Mouse (Mus musculus) lung, postnatal 0 days (tissue): ENCODE measurements around the gene Parp6. TPM values are rescaled to one million over a fixed set of nuclear protein-coding genes. Genes with fewer than 3 reads are reported as not detected.

ENCODE experiments used
- ATAC-seq: fragments of 200-750 bp; cut with Nextera tagmentation; 2 replicates; pipeline ENCODE4 v1.8.0; 2017; ENCODE audit warnings: moderate library complexity
- DNase-seq: peaks from one replicate; pipeline ENCODE4 v3.0.0-alpha.2; 2016; ENCODE audit warnings: low spot score
- H3K27ac ChIP-seq: fragments of 300-500 bp; sonication (generic); 2 replicates; pipeline ENCODE4 v1.5.1; 2014; ENCODE audit warnings: antibody characterized with exemption, mild to moderate bottlenecking, low read length, mixed read lengths
- H3K27me3 ChIP-seq: fragments of 300-500 bp; sonication (generic); replicated peaks from 2 replicates; pipeline ENCODE4 v1.6.1; 2014; ENCODE audit warnings: low read length, mixed read lengths; ENCODE audit not compliant: insufficient read depth
- H3K36me3 ChIP-seq: fragments of 300-500 bp; sonication (generic); 2 replicates; pipeline ENCODE4 v1.6.1; 2014; ENCODE audit warnings: low read length, mixed read lengths; ENCODE audit not compliant: insufficient read depth
- H3K4me1 ChIP-seq: fragments of 300-500 bp; sonication (generic); 2 replicates; pipeline ENCODE4 v1.6.1; 2014; ENCODE audit warnings: antibody characterized with exemption, low read depth, low read length, mixed read lengths; ENCODE audit not compliant: insufficient read depth
- H3K4me2 ChIP-seq: fragments of 300-500 bp; sonication (generic); replicated peaks from 2 replicates; pipeline ENCODE4 v1.6.1; 2014; ENCODE audit warnings: low read depth, mild to moderate bottlenecking, low read length, moderate library complexity, mixed read lengths
- H3K4me3 ChIP-seq: fragments of 300-500 bp; sonication (generic); 2 replicates; pipeline ENCODE4 v1.5.1; 2014; ENCODE audit warnings: low read depth, low read length
- H3K9ac ChIP-seq: fragments of 300-500 bp; sonication (generic); replicated peaks from 2 replicates; pipeline ENCODE4 v1.6.1; 2014; ENCODE audit warnings: low read depth, mild to moderate bottlenecking
- H3K9me3 ChIP-seq: fragments of 300-500 bp; sonication (generic); 2 replicates; pipeline ENCODE4 v1.6.1; 2016; ENCODE audit warnings: low read length, mixed read lengths
- CTCF ChIP-seq: IDR thresholded peaks from 2 replicates; pipeline ENCODE4 v1.5.1; 2016; ENCODE audit warnings: antibody characterized with exemption, mild to moderate bottlenecking
- EP300 ChIP-seq: IDR thresholded peaks from 2 replicates; pipeline ENCODE4 v1.6.1; 2016; ENCODE audit warnings: antibody characterized with exemption, mild to moderate bottlenecking, control low read depth
- WGBS: fragments of 180-500 bp; shearing (Covaris S2); extraction: QIAGEN DNeasy Blood & Tissue Kit; methylation state at CpG from one replicate; pipeline ENCODE4 v1.1.7; 2014; 5-methylcytosine and 5-hydroxymethylcytosine counted together
- polyA plus RNA-seq: library from polyadenylated mRNA; unstranded; fragments of >200 nt; fragmentation: Nextera tagmentation; extraction: Ambion mirVana; gene quantifications from 2 replicates; pipeline ENCODE4 v1.2.1, GENCODE M21; 2015

Gene Parp6
- polyA plus RNA-seq, 1 experiment from 2014 or later = 18.3 TPM

DNA sequence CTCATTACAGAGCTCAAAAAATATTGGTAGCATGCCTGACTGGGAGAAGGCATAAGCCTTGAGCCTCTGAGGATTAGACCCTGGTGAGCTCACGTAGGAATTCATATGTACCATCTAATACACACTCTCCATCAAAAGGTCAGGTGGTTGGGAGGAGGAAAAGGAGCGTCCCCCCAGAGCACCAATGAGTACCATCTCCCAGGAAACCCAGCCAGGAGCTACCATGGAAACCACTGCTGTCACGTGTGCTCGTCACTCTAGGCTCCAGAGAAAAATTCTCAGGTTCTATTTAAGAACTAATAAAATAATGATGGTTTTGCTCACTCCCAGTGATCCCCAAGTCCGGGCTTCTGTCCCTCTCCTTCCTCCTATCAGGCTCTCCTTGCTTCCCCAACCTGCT is 28.8 kb upstream of the Parp6 start:
- DNase-seq (no peak), ATAC-seq (no peak)
- no peak for TF ChIP-seq CTCF
- TF ChIP-seq EP300 = no peak
- Histone ChIP-seq H3K4me2 (no peak overlapping the region), H3K9ac (no peak overlapping the region), H3K27ac (no peak overlapping the region), H3K4me3 (no peak overlapping the region), H3K4me1 (no peaks in the 10 kb centered on the region), H3K27me3 (0 out of 2 replicates have a peak, but pooled peaks cover 3% of the 10 kb centered on the region), H3K36me3 (no peaks in the 10 kb centered on the region), H3K9me3 (no peaks in the 10 kb centered on the region)
- WGBS = 46% methylated on average over 5 of the region's 5 CpGs

DNA sequence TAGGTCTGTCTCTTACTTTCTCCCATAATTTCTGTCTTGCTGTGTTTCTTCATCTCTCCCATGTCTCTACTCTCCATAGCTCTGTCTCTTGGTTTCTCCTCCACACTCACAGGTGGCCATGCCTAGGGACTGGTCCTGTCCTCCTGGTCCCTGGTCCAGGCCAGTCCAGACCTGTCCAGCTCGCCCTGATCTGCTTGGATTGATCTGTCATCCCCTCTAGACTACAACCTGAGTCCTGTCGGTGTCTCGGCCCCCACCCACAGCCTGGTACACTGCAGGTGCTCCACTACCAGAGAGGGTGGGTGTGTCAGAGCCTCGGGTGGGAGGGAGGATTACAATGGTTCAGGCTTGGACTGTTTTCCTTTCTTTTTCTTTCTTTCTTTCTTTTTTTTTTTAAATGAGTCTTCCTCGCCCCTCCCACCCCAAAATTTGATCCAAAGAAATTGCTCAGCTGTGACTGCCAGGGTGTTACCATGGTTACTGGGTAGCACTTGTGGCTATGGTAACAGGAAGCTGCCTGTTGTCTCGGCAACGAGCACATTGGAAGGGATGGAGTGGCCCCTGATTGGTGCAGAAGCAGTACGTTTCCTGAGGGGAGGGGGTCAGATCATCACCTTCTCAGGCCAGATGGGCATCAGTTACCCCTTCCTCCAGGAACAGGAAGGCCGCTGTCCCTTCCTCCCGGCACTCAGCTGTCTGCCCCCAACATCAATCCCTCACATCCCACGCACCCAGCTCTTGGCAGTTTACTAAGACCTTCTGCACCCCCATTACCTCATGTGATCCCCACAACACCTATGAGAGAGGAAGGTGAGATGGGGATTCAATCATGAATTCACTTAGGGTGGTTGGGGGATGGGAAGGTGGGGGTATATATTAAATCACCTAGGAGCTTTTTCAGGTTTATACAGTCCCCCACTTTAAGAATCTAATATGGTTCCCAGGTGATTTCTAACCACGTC is 28.1 kb upstream of the Parp6 start:
- H3K27ac ChIP-seq = no peak overlapping the region
- TF ChIP-seq CTCF (no peak), EP300 (no peak)
- H3K4me3 ChIP-seq = no peak overlapping the region
- DNase-seq (no peak), ATAC-seq (no peak)
- H3K4me1 ChIP-seq = no peaks in the 10 kb centered on the region
- WGBS = 37% methylated on average over 12 of the region's 12 CpGs
- H3K4me2 ChIP-seq = no peak overlapping the region
- H3K9me3 ChIP-seq = no peaks in the 10 kb centered on the region
- no peak overlapping the region for H3K9ac ChIP-seq
- 0 out of 2 replicates have a peak, but pooled peaks cover 3% of the 10 kb centered on the region for H3K27me3 ChIP-seq
- no peaks in the 10 kb centered on the region for H3K36me3 ChIP-seq

DNA sequence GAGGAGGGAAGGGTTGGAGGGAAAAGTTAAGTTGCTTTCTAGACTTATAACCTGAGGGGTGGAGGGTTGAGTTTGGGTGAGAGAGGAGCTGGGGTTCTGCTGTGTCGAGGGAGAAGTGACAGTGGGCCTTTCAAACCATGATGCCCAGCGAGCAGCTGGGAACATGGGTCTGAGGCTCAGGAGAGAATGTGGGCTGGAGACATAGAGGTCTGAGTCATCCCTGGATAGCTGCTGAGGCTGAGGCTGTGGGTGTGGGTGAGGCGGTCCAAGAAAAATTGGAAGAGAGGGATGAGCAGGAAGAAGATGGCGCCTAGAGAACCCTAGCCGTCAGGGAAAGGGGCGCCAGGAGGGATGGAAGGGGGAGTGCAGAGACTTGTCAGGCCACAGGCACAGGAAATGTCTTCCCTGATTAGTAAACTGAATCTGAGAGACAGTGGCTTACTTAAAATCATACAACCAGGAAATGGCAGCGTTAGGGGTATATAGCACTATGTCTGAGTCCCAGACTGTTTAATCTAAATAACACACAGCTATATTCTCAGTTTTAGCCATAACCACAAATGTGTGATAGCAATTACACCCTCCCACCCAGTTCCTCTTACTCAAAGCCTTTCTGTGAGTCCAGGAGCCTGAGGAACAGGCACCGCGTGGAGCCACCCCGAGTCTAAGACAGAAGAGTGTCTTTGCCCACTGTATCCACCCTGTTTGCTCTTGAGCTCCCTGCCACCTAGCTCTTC is 27.2 kb upstream of the Parp6 start:
- Histone ChIP-seq H3K4me2 (no peak overlapping the region), H3K27me3 (0 out of 2 replicates have a peak, but pooled peaks cover 3% of the 10 kb centered on the region), H3K36me3 (no peaks in the 10 kb centered on the region), H3K9ac (no peak overlapping the region), H3K4me3 (no peak overlapping the region), H3K4me1 (no peaks in the 10 kb centered on the region), H3K9me3 (no peaks in the 10 kb centered on the region), H3K27ac (no peak overlapping the region)
- no peak for DNase-seq
- no peak for ATAC-seq
- 65% methylated on average over 10 of the region's 10 CpGs for WGBS
- TF ChIP-seq CTCF = no peak
- TF ChIP-seq EP300 = no peak

DNA sequence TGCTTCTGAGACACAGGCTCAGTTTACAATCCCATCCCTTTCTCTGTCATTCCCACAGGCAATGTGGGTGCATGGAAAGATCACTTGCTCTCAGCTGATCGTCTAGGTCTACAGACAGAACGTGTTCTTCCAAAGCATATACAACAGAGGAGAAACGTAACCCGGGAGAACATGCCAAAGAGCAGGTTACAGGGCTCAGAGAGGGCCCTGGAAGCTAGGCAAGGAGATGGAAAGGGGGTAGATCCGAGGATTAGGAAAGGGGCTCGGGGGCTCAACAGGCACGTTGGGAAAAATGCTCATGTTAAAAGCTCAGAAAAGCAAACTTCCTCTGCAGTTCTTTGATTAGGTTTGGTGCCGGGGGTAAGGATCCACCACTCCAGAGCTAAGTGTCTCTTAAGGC is 15.4 kb upstream of the Parp6 start:
- Histone ChIP-seq H3K27ac (no peak overlapping the region), H3K36me3 (no peaks in the 10 kb centered on the region), H3K4me2 (no peak overlapping the region), H3K27me3 (no peaks in the 10 kb centered on the region), H3K4me1 (no peaks in the 10 kb centered on the region), H3K4me3 (no peak overlapping the region), H3K9me3 (no peaks in the 10 kb centered on the region), H3K9ac (no peak overlapping the region)
- ATAC-seq (no peak), DNase-seq (no peak)
- WGBS = 61% methylated on average over 8 of the region's 8 CpGs
- no peak for TF ChIP-seq EP300
- no peak for TF ChIP-seq CTCF

DNA sequence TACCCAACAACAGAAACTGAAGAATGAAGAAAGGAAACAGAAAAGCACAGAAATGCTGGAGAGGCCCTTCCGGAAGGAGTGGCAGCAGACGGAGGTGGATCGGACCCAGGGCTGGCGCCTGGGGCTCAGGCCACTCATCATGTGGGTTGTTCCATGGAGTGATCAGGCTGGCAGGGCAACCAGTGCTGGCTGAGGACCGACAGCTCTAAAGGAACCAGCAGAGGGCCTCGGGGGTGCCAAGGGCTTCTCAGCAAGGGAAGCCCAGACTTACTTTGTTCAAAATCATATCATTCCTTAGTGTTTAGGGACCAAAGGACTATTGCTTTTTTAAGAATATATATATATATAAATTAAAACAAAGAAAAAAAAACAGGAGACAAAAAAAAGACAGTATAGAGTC is 11.1 kb upstream of the Parp6 start:
- Histone ChIP-seq H3K9me3 (no peaks in the 10 kb centered on the region), H3K27ac (no peak overlapping the region), H3K4me1 (no peaks in the 10 kb centered on the region), H3K36me3 (no peaks in the 10 kb centered on the region), H3K27me3 (no peaks in the 10 kb centered on the region), H3K4me3 (no peak overlapping the region), H3K4me2 (no peak overlapping the region), H3K9ac (no peak overlapping the region)
- DNase-seq (no peak), ATAC-seq (no peak)
- peak; percentile 11; the same call in 1 of the 2 replicates for TF ChIP-seq CTCF
- TF ChIP-seq EP300 = no peak
- 51% methylated on average over 6 of the region's 6 CpGs for WGBS

DNA sequence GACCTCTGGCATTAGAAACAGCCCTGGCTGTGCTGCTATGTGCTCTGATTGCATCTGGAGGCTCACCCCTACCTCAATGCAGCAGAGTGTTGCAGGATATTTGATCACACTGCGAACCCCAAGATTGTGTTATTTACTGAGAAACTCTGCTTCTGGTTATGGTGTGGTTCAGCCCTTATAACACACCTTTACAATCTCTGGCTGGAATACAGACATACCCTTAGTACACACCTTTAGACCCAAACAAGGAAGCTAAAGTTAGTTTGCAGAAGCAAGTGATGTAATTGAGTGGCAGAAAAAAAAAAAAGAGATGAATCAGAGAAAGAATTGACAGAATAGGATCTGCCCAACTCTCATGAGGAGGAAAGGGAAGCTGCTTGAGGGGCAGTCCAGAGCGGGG is 6.1 kb upstream of the Parp6 start:
- H3K4me3 ChIP-seq = no peak overlapping the region
- no peaks in the 10 kb centered on the region for H3K9me3 ChIP-seq
- no peaks in the 10 kb centered on the region for H3K36me3 ChIP-seq
- DNase-seq (no peak), ATAC-seq (no peak)
- TF ChIP-seq CTCF (no peak), EP300 (no peak)
- 84% methylated on average over 2 of the region's 2 CpGs for WGBS
- no peaks in the 10 kb centered on the region for H3K27me3 ChIP-seq
- no peak overlapping the region for H3K4me2 ChIP-seq
- H3K4me1 ChIP-seq = no peaks in the 10 kb centered on the region
- H3K27ac ChIP-seq = no peak overlapping the region
- no peak overlapping the region for H3K9ac ChIP-seq
